Mouse (Mus musculus): ENCODE data around the gene Best1.
A peak's percentile ranks its signal among the peaks of the same experiment; 100 is the strongest.

Best1 gene

GRCm38 (mm10) chr19:9960769-9961168, 40.7 kb downstream of the Best1 start:
- no peak for DNase-seq (ENCODE audit: low spot score)

- no peak for DNase-seq (ENCODE audit: low spot score)
Observed at GRCm38 (mm10) chr19:9957965-9958364, 43.5 kb downstream of the Best1 start.

GRCm38 (mm10) chr19:9956624-9957388, 44.6 kb downstream of the Best1 start:
- no peak for DNase-seq (ENCODE audit: low spot score)

GRCm38 (mm10) chr19:9955438-9955837, 46.0 kb downstream of the Best1 start:
- DNase-seq (ENCODE audit: low spot score) = no peak

- peak; percentile 14 for DNase-seq (ENCODE audit: low spot score)
Observed at GRCm38 (mm10) chr19:9954811-9955202, 46.6 kb downstream of the Best1 start.

- DNase-seq (ENCODE audit: low spot score) = peak; percentile 37
Observed at GRCm38 (mm10) chr19:9954055-9954810, 47.2 kb downstream of the Best1 start.

GRCm38 (mm10) chr19:9952912-9953311, 48.5 kb downstream of the Best1 start:
- DNase-seq (ENCODE audit: low spot score) = no peak

- DNase-seq (ENCODE audit: low spot score) = no peak
Observed at GRCm38 (mm10) chr19:9952390-9952789, 49.0 kb downstream of the Best1 start.

GRCm38 (mm10) chr19:9946986-9947385, 54.4 kb downstream of the Best1 start:
- no peak for DNase-seq (ENCODE audit: low spot score)

- no peak for DNase-seq (ENCODE audit: low spot score)
Observed at GRCm38 (mm10) chr19:9945800-9946564, 55.5 kb downstream of the Best1 start.

- no peak for DNase-seq (ENCODE audit: low spot score)
Observed at GRCm38 (mm10) chr19:9942539-9943533, 58.6 kb downstream of the Best1 start.

- peak; percentile 26 for DNase-seq (ENCODE audit: low spot score)
Observed at GRCm38 (mm10) chr19:9941809-9942208, 59.6 kb downstream of the Best1 start.

- peak; percentile 21 for DNase-seq (ENCODE audit: low spot score)
Observed at GRCm38 (mm10) chr19:9940903-9941302, 60.5 kb downstream of the Best1 start.

GRCm38 (mm10) chr19:9939841-9940240, 61.6 kb downstream of the Best1 start:
- DNase-seq (ENCODE audit: low spot score) = no peak

- no peak for DNase-seq (ENCODE audit: low spot score)
Observed at GRCm38 (mm10) chr19:9938824-9939303, 62.6 kb downstream of the Best1 start.

- no peak for DNase-seq (ENCODE audit: low spot score)
Observed at GRCm38 (mm10) chr19:9938156-9938823, 63.1 kb downstream of the Best1 start.

- no peak for DNase-seq (ENCODE audit: low spot score)
Observed at GRCm38 (mm10) chr19:9937428-9937827, 64.0 kb downstream of the Best1 start.

- DNase-seq (ENCODE audit: low spot score) = no peak
Observed at GRCm38 (mm10) chr19:9936579-9936978, 64.9 kb downstream of the Best1 start.
